Mouse (Mus musculus) hindbrain, embryonic 11.5 days (tissue): ENCODE measurements at regions not wholly inside any gene's neighbourhood (a gene's known extent, or its start where the extent isn't known, plus 50 kb on each side); places are given as distances from the start of the nearest gene placed in this dataset.
"Not testable (repeated sequence)": the region's sequence is repeated elsewhere in the genome, so short reads cannot be mapped to it uniquely, and the experiment has no call there.

Source experiments
- ATAC-seq: fragments of 200-750 bp; cut with Nextera tagmentation; 2 replicates; pipeline ENCODE4 v1.8.0; 2017; ENCODE audit warnings: mild to moderate bottlenecking, moderate TSS enrichment, moderate library complexity; ENCODE audit not compliant: low FRiP score
- DNase-seq: peaks from one replicate; pipeline ENCODE4 v3.0.0-alpha.2; 2015; ENCODE audit warnings: low spot score
- H3K27ac ChIP-seq: fragments of 300-500 bp; sonication (generic); 2 replicates; pipeline ENCODE4 v1.5.1; 2014; ENCODE audit warnings: mild to moderate bottlenecking, low read depth, low read length
- H3K27me3 ChIP-seq: fragments of 300-500 bp; sonication (generic); 2 replicates; pipeline ENCODE4 v1.6.1; 2014; ENCODE audit warnings: mild to moderate bottlenecking, low read length, moderate library complexity, mixed read lengths; ENCODE audit not compliant: control insufficient read depth, insufficient read depth
- H3K36me3 ChIP-seq: fragments of 300-500 bp; sonication (generic); 2 replicates; pipeline ENCODE4 v1.6.1; 2014; ENCODE audit warnings: mild to moderate bottlenecking, low read length, moderate library complexity, mixed read lengths; ENCODE audit not compliant: control insufficient read depth, insufficient read depth
- H3K4me1 ChIP-seq: fragments of 300-500 bp; sonication (generic); replicated peaks from 2 replicates; pipeline ENCODE4 v1.6.1; 2014; ENCODE audit warnings: low read length, mixed read lengths; ENCODE audit not compliant: control insufficient read depth, insufficient read depth
- H3K4me2 ChIP-seq: fragments of 300-500 bp; sonication (generic); replicated peaks from 2 replicates; pipeline ENCODE4 v1.6.1; 2014; ENCODE audit warnings: mild to moderate bottlenecking, low read depth, low read length
- H3K4me3 ChIP-seq: fragments of 300-500 bp; sonication (generic); 2 replicates; pipeline ENCODE4 v1.5.1; 2014; ENCODE audit warnings: low read depth, low read length
- H3K9ac ChIP-seq: fragments of 300-500 bp; sonication (generic); 2 replicates; pipeline ENCODE4 v1.6.1; 2014; ENCODE audit warnings: low read depth, low read length
- H3K9me3 ChIP-seq: fragments of 300-500 bp; sonication (generic); 2 replicates; pipeline ENCODE4 v1.6.1; 2016; ENCODE audit warnings: low read length; ENCODE audit not compliant: control insufficient read depth
- WGBS: fragments of 180-500 bp; shearing (Covaris S2); extraction: QIAGEN DNeasy Blood & Tissue Kit; methylation state at CpG from one replicate; pipeline ENCODE4 v1.1.7; 2014; 5-methylcytosine and 5-hydroxymethylcytosine counted together

GRCm38 (mm10) chr14:92622953-92623352 is 1267.5 kb downstream of the Pcdh9 start:
- H3K9me3 ChIP-seq: no peaks in the 10 kb centered on the region
- no peak overlapping the region for H3K9ac ChIP-seq
- no peak overlapping the region for H3K27ac ChIP-seq
- no peaks in the 10 kb centered on the region for H3K4me1 ChIP-seq
- WGBS: 24% methylated on average over 2 of the region's 2 CpGs
- H3K27me3 ChIP-seq: no peaks in the 10 kb centered on the region
- ATAC-seq: no peak
- H3K4me2 ChIP-seq: no peak overlapping the region
- DNase-seq: no peak
- no peaks in the 10 kb centered on the region for H3K36me3 ChIP-seq
- no peak overlapping the region for H3K4me3 ChIP-seq

DNA sequence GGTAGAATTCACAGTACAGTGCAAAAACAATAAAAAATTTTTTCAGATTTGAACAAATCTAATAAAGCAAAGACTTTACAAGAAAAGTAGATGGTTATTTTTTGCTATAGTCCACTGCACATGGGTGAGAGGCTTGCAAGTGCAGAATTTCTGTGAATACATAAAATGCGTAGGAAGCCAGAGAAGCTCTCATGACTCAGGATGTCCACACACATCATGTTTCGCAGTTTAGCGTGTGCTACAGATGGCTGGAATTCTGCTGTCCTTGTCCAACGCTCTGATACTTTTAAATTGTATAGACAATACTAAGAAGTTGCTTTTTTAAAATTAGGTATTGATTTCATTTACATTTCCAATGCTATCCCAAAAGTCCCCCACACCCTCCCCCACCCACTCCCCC is 1274.9 kb downstream of the Pcdh9 start:
- no peaks in the 10 kb centered on the region for H3K9me3 ChIP-seq
- no peak overlapping the region for H3K27ac ChIP-seq
- H3K9ac ChIP-seq: no peak overlapping the region
- no peaks in the 10 kb centered on the region for H3K4me1 ChIP-seq
- ATAC-seq (no peak), DNase-seq (no peak)
- H3K4me3 ChIP-seq: no peak overlapping the region
- no peaks in the 10 kb centered on the region for H3K27me3 ChIP-seq
- 95% methylated on average over 4 of the region's 4 CpGs for WGBS
- H3K4me2 ChIP-seq: no peak overlapping the region
- H3K36me3 ChIP-seq: no peaks in the 10 kb centered on the region

GRCm38 (mm10) chr14:92593724-92594123 is 1296.8 kb downstream of the Pcdh9 start:
- peak; percentile 69 for ATAC-seq
- DNase-seq: no peak
- WGBS: 76% methylated on average over 1 of the region's 1 CpGs
- H3K9ac ChIP-seq: no peak overlapping the region
- no peaks in the 10 kb centered on the region for H3K27me3 ChIP-seq
- H3K4me3 ChIP-seq: no peak overlapping the region
- H3K4me1 ChIP-seq: no peaks in the 10 kb centered on the region
- no peaks in the 10 kb centered on the region for H3K36me3 ChIP-seq
- H3K9me3 ChIP-seq: no peaks in the 10 kb centered on the region
- no peak overlapping the region for H3K27ac ChIP-seq
- H3K4me2 ChIP-seq: no peak overlapping the region

DNA sequence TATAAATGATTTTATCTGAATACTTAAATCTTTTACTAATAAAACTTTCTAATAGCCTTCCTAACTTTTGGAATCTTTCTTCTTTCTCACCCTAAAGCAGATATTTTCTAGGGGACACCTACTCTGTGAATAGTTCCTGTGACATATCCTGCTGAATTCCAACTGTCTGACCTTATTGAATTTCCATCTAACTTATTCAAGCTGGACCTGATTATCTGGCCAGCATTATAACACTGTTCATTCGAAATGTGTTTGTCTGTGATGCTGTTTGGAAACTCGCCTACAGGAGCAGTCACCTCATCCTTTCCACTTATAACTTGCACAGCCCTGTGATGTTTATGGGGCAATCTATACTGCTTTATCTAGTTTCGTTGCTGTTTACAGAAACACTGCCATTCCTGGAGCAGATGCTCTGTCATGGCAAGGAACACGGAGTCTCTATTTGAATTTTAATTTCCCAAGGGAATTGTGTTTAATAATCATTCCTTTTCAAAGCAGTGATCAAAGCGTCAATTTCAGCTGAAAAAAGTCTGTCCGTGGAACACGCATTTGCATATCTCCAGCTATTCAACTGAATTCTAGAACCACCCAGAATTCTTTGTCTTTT is 1298.8 kb downstream of the Pcdh9 start:
- ATAC-seq: peak; percentile 73
- DNase-seq: peak; percentile 4
- Histone ChIP-seq H3K27ac (no peak overlapping the region), H3K9me3 (no peaks in the 10 kb centered on the region), H3K4me2 (no peak overlapping the region), H3K36me3 (no peaks in the 10 kb centered on the region), H3K27me3 (no peaks in the 10 kb centered on the region), H3K4me3 (no peak overlapping the region), H3K4me1 (no peaks in the 10 kb centered on the region), H3K9ac (no peak overlapping the region)
- 61% methylated on average over 7 of the region's 7 CpGs for WGBS

DNA sequence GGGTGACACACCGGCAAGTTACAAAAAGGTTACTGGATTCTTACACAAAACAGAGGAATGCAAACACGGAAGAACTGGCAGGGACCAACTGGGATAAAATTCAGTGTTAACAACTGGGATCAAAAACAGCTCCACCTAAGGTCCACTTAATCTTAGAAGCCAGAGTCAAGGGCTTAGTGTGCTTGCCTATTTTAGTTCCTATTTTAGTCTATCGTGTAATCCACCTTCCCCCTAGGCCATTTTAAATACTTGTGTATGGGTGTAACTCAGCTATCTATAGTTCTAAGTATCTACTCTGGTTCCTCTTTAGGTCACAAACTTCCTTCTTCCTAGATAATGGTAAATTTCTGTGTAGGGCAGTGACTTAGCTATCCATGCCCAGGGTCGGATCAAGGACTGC is 1302.2 kb downstream of the Pcdh9 start:
- ATAC-seq, H3K9me3 ChIP-seq, H3K4me2 ChIP-seq, DNase-seq, H3K4me3 ChIP-seq, H3K27me3 ChIP-seq, H3K4me1 ChIP-seq, H3K36me3 ChIP-seq, H3K27ac ChIP-seq, H3K9ac ChIP-seq: not testable (repeated sequence)
- 91% methylated on average over 4 of the region's 4 CpGs for WGBS

DNA sequence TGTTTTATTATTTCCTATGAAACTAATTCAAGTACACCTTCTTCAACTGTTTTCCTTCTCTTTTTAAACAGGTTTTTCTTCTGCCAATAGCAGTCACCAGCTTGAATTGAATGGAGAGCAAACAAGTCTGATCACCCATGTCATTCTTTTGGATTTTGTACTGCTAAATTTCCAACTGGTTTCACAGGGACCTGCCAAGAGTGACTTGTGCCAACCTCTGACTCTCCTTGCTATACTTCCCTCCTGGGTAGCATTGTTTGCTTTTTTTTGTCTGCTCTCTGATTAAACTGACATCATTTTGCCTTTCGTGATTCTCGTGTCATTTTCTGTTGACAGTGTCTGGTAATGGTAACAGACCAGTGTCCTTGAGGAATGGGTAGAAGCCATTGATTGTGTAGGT is 1323.5 kb downstream of the Pcdh9 start:
- DNase-seq (no peak), ATAC-seq (no peak)
- Histone ChIP-seq H3K9me3 (no peaks in the 10 kb centered on the region), H3K4me2 (no peak overlapping the region), H3K27me3 (no peaks in the 10 kb centered on the region), H3K36me3 (no peaks in the 10 kb centered on the region), H3K4me1 (no peaks in the 10 kb centered on the region), H3K4me3 (no peak overlapping the region), H3K9ac (no peak overlapping the region), H3K27ac (no peak overlapping the region)
- 69% methylated on average over 2 of the region's 2 CpGs for WGBS
